Mouse (Mus musculus) stomach, embryonic 16.5 days (tissue): Measurements from ENCODE around the gene Rab21. TPM values are rescaled to one million over a fixed set of nuclear protein-coding genes. Genes with fewer than 3 reads are reported as not detected.

Source experiments
- ATAC-seq: fragments of 200-750 bp; cut with Nextera tagmentation; 2 replicates; pipeline ENCODE4 v1.8.0; 2017; ENCODE audit warnings: moderate number of reproducible peaks, moderate TSS enrichment; ENCODE audit not compliant: insufficient read depth, low FRiP score
- H3K27ac ChIP-seq: fragments of 300-500 bp; sonication (generic); 2 replicates; pipeline ENCODE4 v1.5.1; 2014; ENCODE audit warnings: low read length
- H3K27me3 ChIP-seq: fragments of 300-500 bp; sonication (generic); 2 replicates; pipeline ENCODE4 v1.6.1; 2014; ENCODE audit warnings: low read length, control low read depth, mixed read lengths; ENCODE audit not compliant: control insufficient read depth, insufficient read depth
- H3K36me3 ChIP-seq: fragments of 300-500 bp; sonication (generic); 2 replicates; pipeline ENCODE4 v1.6.1; 2014; ENCODE audit warnings: low read length; ENCODE audit not compliant: control insufficient read depth, insufficient read depth
- H3K4me1 ChIP-seq: fragments of 300-500 bp; sonication (generic); 2 replicates; pipeline ENCODE4 v1.6.1; 2014; ENCODE audit warnings: low read length, control low read depth, mixed read lengths; ENCODE audit not compliant: control insufficient read depth, insufficient read depth
- H3K4me2 ChIP-seq: fragments of 300-500 bp; sonication (generic); 2 replicates; pipeline ENCODE4 v1.6.1; 2014; ENCODE audit warnings: low read depth, low read length, mixed read lengths
- H3K4me3 ChIP-seq: fragments of 300-500 bp; sonication (generic); replicated peaks from 2 replicates; pipeline ENCODE4 v1.5.1; 2014; ENCODE audit warnings: mild to moderate bottlenecking, low read length
- H3K9ac ChIP-seq: fragments of 300-500 bp; sonication (generic); 2 replicates; pipeline ENCODE4 v1.6.1; 2014; ENCODE audit warnings: low read length
- H3K9me3 ChIP-seq: fragments of 300-500 bp; sonication (generic); replicated peaks from 2 replicates; pipeline ENCODE4 v1.6.1; 2016; ENCODE audit warnings: low read length, control low read depth; ENCODE audit not compliant: control insufficient read depth
- WGBS: fragments of 180-500 bp; shearing (Covaris S2); extraction: QIAGEN DNeasy Blood & Tissue Kit; methylation state at CpG from one replicate; pipeline ENCODE4 v1.1.7; 2014; 5-methylcytosine and 5-hydroxymethylcytosine counted together
- polyA plus RNA-seq: library from polyadenylated mRNA; unstranded; fragments of >200 nt; fragmentation: Nextera tagmentation; extraction: Ambion mirVana; gene quantifications from 2 replicates; pipeline ENCODE4 v1.2.1, GENCODE M21; 2015

The Rab21 gene
- polyA plus RNA-seq, 1 experiment from 2014 or later: 4.2 TPM

DNA sequence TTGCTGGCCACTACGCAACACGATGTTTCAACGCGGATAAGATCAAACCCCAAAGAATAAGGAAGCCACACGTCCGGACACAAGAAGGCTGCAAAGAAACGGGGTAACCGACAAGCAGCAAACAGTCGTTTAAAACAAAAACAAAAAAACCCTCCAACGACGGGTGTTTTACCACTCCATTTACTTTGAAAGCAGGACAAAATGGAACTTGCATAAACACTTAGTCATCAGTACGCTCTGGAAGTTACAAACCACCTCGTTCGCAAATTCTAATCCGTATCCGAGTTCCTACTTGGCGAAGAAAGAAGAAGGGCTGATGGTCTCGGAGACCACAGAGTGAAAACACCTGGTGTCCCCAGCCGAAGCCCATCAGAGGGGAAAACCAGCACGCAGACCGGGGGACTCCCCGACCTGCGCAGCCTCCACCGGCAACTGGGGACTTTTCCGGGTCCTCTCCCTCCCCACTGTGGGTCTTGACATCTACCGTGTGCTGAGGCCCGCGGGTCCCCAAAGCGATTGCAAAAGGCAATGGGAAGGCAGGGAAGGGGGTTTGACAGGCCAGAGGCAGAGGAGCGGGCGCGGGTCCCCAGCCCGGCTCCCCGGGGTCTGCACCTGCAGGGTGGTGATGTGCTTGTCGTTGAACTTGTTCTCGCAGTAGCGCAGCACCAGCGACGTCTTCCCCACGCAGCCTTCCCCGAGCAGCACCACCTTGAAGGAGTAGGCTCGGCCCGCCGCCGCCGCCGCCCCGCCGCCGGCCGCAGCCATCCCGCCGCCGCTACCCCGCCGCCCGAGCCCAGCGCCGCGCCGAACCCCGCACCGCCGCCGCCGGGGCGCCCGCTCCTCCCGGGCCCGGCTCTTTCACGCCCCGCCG is 577 bp downstream of the Rab21 start:
- no peaks in the 10 kb centered on the region for H3K36me3 ChIP-seq
- no peaks in the 10 kb centered on the region for H3K9me3 ChIP-seq
- H3K27me3 ChIP-seq: no peaks in the 10 kb centered on the region
- peak; percentile 69 for ATAC-seq
- H3K4me3 ChIP-seq: peak overlapping the region; percentile 82
- peak overlapping the region; percentile 78 for H3K4me2 ChIP-seq
- peaks cover 20% of the 10 kb centered on the region for H3K4me1 ChIP-seq
- WGBS: under 1% methylated on average over 58 of the region's 73 CpGs
- H3K9ac ChIP-seq: peak overlapping the region; percentile 94
- peak overlapping the region; percentile 93 for H3K27ac ChIP-seq

- Histone ChIP-seq H3K36me3 (no peaks in the 10 kb centered on the region), H3K9ac (peak overlapping the region; percentile 94), H3K4me1 (peaks cover 20% of the 10 kb centered on the region), H3K27me3 (no peaks in the 10 kb centered on the region), H3K4me2 (peak overlapping the region; percentile 78), H3K27ac (peak overlapping the region; percentile 93; the same call in 1 of the 2 replicates), H3K9me3 (no peaks in the 10 kb centered on the region), H3K4me3 (peak overlapping the region; percentile 82)
- WGBS: 8% methylated on average over 6 of the region's 6 CpGs
- no peak for ATAC-seq
Measured at GRCm38 (mm10) chr10:115314287-115314581, 1.2 kb downstream of the Rab21 start.

- H3K27me3 ChIP-seq: no peaks in the 10 kb centered on the region
- peak overlapping the region; percentile 78 for H3K4me2 ChIP-seq
- ATAC-seq: no peak
- peak overlapping the region; percentile 94 for H3K9ac ChIP-seq
- WGBS: 69% methylated on average over 14 of the region's 14 CpGs
- H3K9me3 ChIP-seq: no peaks in the 10 kb centered on the region
- H3K4me1 ChIP-seq: peaks cover 20% of the 10 kb centered on the region
- H3K4me3 ChIP-seq: peak overlapping the region; percentile 82
- no peaks in the 10 kb centered on the region for H3K36me3 ChIP-seq
- H3K27ac ChIP-seq: no peak overlapping the region
Measured at GRCm38 (mm10) chr10:115313641-115314286, 1.6 kb downstream of the Rab21 start.

DNA sequence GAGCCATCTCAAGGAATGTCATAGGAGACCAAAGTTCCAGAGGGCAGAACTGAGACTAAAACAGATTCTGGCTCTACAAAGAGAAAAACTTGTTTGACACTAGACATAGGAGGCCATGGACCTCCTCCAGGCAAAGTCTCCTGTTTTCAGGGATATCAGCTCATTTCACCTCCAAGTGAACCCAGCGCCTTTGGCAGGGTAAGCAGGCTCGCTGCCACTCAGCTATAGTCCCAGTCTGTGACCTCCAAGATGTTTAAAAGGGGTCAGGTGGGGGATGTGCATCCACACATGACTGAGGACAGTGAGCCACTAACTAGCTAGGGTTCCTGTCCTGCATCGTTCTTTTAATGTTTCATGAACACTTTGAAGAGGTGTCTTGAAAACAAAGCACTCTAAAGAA is 2.7 kb downstream of the Rab21 start:
- WGBS: 39% methylated on average over 3 of the region's 3 CpGs
- peaks cover 20% of the 10 kb centered on the region for H3K4me1 ChIP-seq
- ATAC-seq: no peak
- H3K36me3 ChIP-seq: no peaks in the 10 kb centered on the region
- H3K9ac ChIP-seq: no peak overlapping the region
- no peaks in the 10 kb centered on the region for H3K9me3 ChIP-seq
- H3K27ac ChIP-seq: peak overlapping the region; percentile 4; the same call in 1 of the 2 replicates
- H3K4me2 ChIP-seq: no peak overlapping the region
- H3K4me3 ChIP-seq: no peak overlapping the region
- no peaks in the 10 kb centered on the region for H3K27me3 ChIP-seq

DNA sequence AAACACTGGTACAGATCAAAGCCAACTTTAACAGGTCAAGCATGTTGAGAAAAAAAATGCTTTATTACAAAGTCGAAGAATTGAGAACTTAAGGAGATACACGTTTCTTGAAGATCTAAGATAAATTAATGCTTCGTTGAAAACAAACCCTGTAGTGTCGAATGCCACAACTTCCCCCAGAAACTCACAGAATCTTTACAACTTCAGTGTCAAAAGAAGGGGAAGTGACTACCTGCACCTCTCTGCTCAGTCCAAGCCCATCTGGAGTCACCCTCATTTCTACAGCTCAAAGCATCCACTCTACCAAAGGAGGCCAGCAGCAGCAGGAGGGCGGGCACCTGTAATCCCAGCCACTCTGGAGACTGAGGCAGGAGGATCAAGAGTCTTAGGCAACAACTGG is 3.2 kb downstream of the Rab21 start:
- Histone ChIP-seq H3K36me3 (no peaks in the 10 kb centered on the region), H3K27me3 (no peaks in the 10 kb centered on the region), H3K27ac (no peak overlapping the region), H3K9me3 (no peaks in the 10 kb centered on the region), H3K4me2 (no peak overlapping the region), H3K4me1 (peaks cover 20% of the 10 kb centered on the region), H3K9ac (no peak overlapping the region), H3K4me3 (no peak overlapping the region)
- WGBS: 69% methylated on average over 5 of the region's 5 CpGs
- no peak for ATAC-seq

GRCm38 (mm10) chr10:115311263-115311965 is 4.0 kb downstream of the Rab21 start:
- Histone ChIP-seq H3K27me3 (no peaks in the 10 kb centered on the region), H3K4me3 (no peak overlapping the region), H3K4me2 (no peak overlapping the region), H3K9me3 (no peaks in the 10 kb centered on the region), H3K4me1 (peaks cover 20% of the 10 kb centered on the region), H3K9ac (no peak overlapping the region), H3K27ac (no peak overlapping the region), H3K36me3 (no peaks in the 10 kb centered on the region)
- no peak for ATAC-seq
- WGBS: 84% methylated on average over 14 of the region's 14 CpGs

- no peak overlapping the region for H3K4me3 ChIP-seq
- no peaks in the 10 kb centered on the region for H3K27me3 ChIP-seq
- 90% methylated on average over 4 of the region's 4 CpGs for WGBS
- peaks cover 20% of the 10 kb centered on the region for H3K4me1 ChIP-seq
- no peak overlapping the region for H3K9ac ChIP-seq
- no peak overlapping the region for H3K4me2 ChIP-seq
- no peak for ATAC-seq
- no peak overlapping the region for H3K27ac ChIP-seq
- H3K9me3 ChIP-seq: no peaks in the 10 kb centered on the region
- H3K36me3 ChIP-seq: no peaks in the 10 kb centered on the region; the same call in 1 of the 2 replicates
Measured at GRCm38 (mm10) chr10:115309191-115309590, 6.2 kb downstream of the Rab21 start.

DNA sequence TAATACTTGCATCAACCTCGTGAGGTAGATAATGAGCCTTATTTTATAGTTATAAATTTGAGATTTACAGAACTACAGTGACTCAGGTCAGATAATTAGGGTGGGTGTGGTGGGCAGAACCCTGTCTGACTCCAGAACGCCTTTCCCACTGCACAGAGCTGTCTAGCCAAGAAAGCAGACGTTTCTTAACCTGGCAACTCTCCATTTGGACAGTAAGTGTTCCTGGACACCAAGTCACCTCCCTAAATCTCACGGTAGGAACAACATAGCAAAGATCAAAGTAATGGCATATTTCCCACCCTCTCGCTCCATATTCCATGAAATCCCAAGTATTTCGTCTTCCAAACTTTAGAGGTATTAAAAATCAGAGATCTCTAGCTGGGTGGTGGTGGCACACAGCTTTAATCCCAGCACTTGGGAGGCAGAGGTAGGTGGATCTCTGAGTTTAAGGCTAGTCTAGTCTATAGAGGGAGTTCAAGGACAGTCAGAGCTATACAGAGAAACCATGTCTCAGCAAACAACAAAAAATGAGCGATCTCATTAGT is 8.0 kb downstream of the Rab21 start:
- H3K27ac ChIP-seq: no peak overlapping the region
- H3K27me3 ChIP-seq: no peaks in the 10 kb centered on the region
- H3K4me3 ChIP-seq: no peak overlapping the region
- no peak overlapping the region for H3K9ac ChIP-seq
- H3K4me2 ChIP-seq: no peak overlapping the region
- peaks cover 2% of the 10 kb centered on the region for H3K4me1 ChIP-seq
- H3K9me3 ChIP-seq: no peaks in the 10 kb centered on the region
- WGBS: 74% methylated on average over 7 of the region's 7 CpGs
- no peaks in the 10 kb centered on the region; the same call in 1 of the 2 replicates for H3K36me3 ChIP-seq
- no peak for ATAC-seq
